Mouse (Mus musculus) cerebellum, adult 11 months (tissue): ENCODE data around the gene Cebpzos.

Source experiments
- DNase-seq: peaks from one replicate; pipeline ENCODE4 v3.0.0; 2022

Gene Cebpzos

GRCm38 (mm10) chr17:78916369-78916813, at the start of gene Cebpzos:
Gene Cebpzos (plus strand): TSS chr17:78916500.
- peak; percentile 91 for DNase-seq

GRCm38 (mm10) chr17:78873886-78874285, 42.4 kb upstream of the Cebpzos start:
- no peak for DNase-seq

- DNase-seq = no peak
Observed at GRCm38 (mm10) chr17:78881878-78882304, 34.4 kb upstream of the Cebpzos start.

- peak; percentile 43 for DNase-seq
Observed at GRCm38 (mm10) chr17:78882401-78883112, 33.7 kb upstream of the Cebpzos start, which contains the start of gene Eif2ak2. Gene Eif2ak2 (minus strand): TSS chr17:78882573.

GRCm38 (mm10) chr17:78883291-78883690, 33.0 kb upstream of the Cebpzos start:
- no peak for DNase-seq

GRCm38 (mm10) chr17:78885286-78886065, 30.8 kb upstream of the Cebpzos start:
- no peak for DNase-seq

- DNase-seq = no peak
Observed at GRCm38 (mm10) chr17:78888554-78888953, 27.7 kb upstream of the Cebpzos start.

GRCm38 (mm10) chr17:78889184-78889583, 27.1 kb upstream of the Cebpzos start:
- DNase-seq = no peak

- DNase-seq = no peak
Observed at GRCm38 (mm10) chr17:78891020-78891419, 25.3 kb upstream of the Cebpzos start.

- DNase-seq = no peak
Observed at GRCm38 (mm10) chr17:78894991-78895390, 21.3 kb upstream of the Cebpzos start.

GRCm38 (mm10) chr17:78895394-78895793, 20.9 kb upstream of the Cebpzos start:
- no peak for DNase-seq

- DNase-seq = no peak
Observed at GRCm38 (mm10) chr17:78903158-78903557, 13.1 kb upstream of the Cebpzos start.

GRCm38 (mm10) chr17:78906892-78907291, 9.4 kb upstream of the Cebpzos start, which contains the start of gene Sult6b1:
Gene Sult6b1 (minus strand): TSS chr17:78906992.
- no peak for DNase-seq

- no peak for DNase-seq
Observed at GRCm38 (mm10) chr17:78909374-78909773, 6.9 kb upstream of the Cebpzos start.

- DNase-seq = peak; percentile 22
Observed at GRCm38 (mm10) chr17:78912861-78913281, 3.4 kb upstream of the Cebpzos start.

GRCm38 (mm10) chr17:78913921-78914320, 2.4 kb upstream of the Cebpzos start:
- no peak for DNase-seq

GRCm38 (mm10) chr17:78915772-78916171, 528 bp upstream of the Cebpzos start:
- no peak for DNase-seq

GRCm38 (mm10) chr17:78916899-78917298, 599 bp downstream of the Cebpzos start:
- no peak for DNase-seq

- no peak for DNase-seq
Observed at GRCm38 (mm10) chr17:78917696-78918095, 1.4 kb downstream of the Cebpzos start.

GRCm38 (mm10) chr17:78935857-78936256, 19.6 kb downstream of the Cebpzos start:
- DNase-seq = no peak

- peak; percentile 97 for DNase-seq
Observed at GRCm38 (mm10) chr17:78936466-78937228, 20.3 kb downstream of the Cebpzos start, which contains the start of the genes Cebpz and Ndufaf7. Gene Cebpz (minus strand): TSS chr17:78937066. Gene Ndufaf7 (plus strand): TSS chr17:78937136.

- no peak for DNase-seq
Observed at GRCm38 (mm10) chr17:78937229-78937853, 21.0 kb downstream of the Cebpzos start.
